Mouse (Mus musculus) embryonic facial prominence, embryonic 13.5 days (tissue): Measurements from ENCODE around the gene Akap6. TPM values are rescaled to one million over a fixed set of nuclear protein-coding genes. Genes with fewer than 3 reads are reported as not detected.
A peak's percentile ranks its signal among the peaks of the same experiment; 100 is the strongest.

Source experiments
- ATAC-seq: fragments of 200-750 bp; cut with Nextera tagmentation; 2 replicates; pipeline ENCODE4 v1.8.0; 2017; ENCODE audit warnings: low read depth; ENCODE audit not compliant: insufficient number of reproducible peaks, insufficient read depth, low FRiP score, low TSS enrichment
- H3K27ac ChIP-seq: fragments of 300-500 bp; sonication (generic); 2 replicates; pipeline ENCODE4 v1.5.1; 2015; ENCODE audit warnings: moderate library complexity, mild to moderate bottlenecking, inconsistent platforms
- H3K27me3 ChIP-seq: fragments of 300-500 bp; sonication (generic); 2 replicates; pipeline ENCODE4 v1.6.1; 2015; ENCODE audit warnings: mild to moderate bottlenecking, inconsistent platforms
- H3K36me3 ChIP-seq: fragments of 300-500 bp; sonication (generic); 2 replicates; pipeline ENCODE4 v1.6.1; 2015; ENCODE audit warnings: mild to moderate bottlenecking, inconsistent platforms
- H3K4me1 ChIP-seq: fragments of 300-500 bp; sonication (generic); 2 replicates; pipeline ENCODE4 v1.6.1; 2015; ENCODE audit warnings: inconsistent platforms
- H3K4me2 ChIP-seq: fragments of 300-500 bp; sonication (generic); 2 replicates; pipeline ENCODE4 v1.6.1; 2015; ENCODE audit warnings: moderate library complexity, mild to moderate bottlenecking, inconsistent platforms
- H3K4me3 ChIP-seq: fragments of 300-500 bp; sonication (generic); 2 replicates; pipeline ENCODE4 v1.5.1; 2015; ENCODE audit warnings: mild to moderate bottlenecking, inconsistent platforms
- H3K9ac ChIP-seq: fragments of 300-500 bp; sonication (generic); 2 replicates; pipeline ENCODE4 v1.6.1; 2015; ENCODE audit warnings: mild to moderate bottlenecking, inconsistent platforms
- H3K9me3 ChIP-seq: fragments of 300-500 bp; sonication (generic); 2 replicates; pipeline ENCODE4 v1.6.1; 2016; ENCODE audit warnings: inconsistent platforms
- WGBS: fragments of 180-500 bp; shearing (Covaris S2); methylation state at CpG from one replicate; pipeline ENCODE4 v1.1.7; 2015; ENCODE audit warnings: mixed read lengths; 5-methylcytosine and 5-hydroxymethylcytosine counted together
- polyA plus RNA-seq: library from polyadenylated mRNA; unstranded; fragments of >200 nt; fragmentation: Nextera tagmentation; extraction: Ambion mirVana; gene quantifications from 2 replicates; pipeline ENCODE4 v1.2.1, GENCODE M21; 2015

Gene Akap6
- polyA plus RNA-seq, 1 experiment from 2014 or later = 1.3 TPM

GRCm38 (mm10) chr12:52794131-52794530, 94.9 kb downstream of the Akap6 start:
- 84% methylated on average over 4 of the region's 4 CpGs for WGBS
- ATAC-seq = no peak
- no peaks in the 10 kb centered on the region for H3K9me3 ChIP-seq

DNA sequence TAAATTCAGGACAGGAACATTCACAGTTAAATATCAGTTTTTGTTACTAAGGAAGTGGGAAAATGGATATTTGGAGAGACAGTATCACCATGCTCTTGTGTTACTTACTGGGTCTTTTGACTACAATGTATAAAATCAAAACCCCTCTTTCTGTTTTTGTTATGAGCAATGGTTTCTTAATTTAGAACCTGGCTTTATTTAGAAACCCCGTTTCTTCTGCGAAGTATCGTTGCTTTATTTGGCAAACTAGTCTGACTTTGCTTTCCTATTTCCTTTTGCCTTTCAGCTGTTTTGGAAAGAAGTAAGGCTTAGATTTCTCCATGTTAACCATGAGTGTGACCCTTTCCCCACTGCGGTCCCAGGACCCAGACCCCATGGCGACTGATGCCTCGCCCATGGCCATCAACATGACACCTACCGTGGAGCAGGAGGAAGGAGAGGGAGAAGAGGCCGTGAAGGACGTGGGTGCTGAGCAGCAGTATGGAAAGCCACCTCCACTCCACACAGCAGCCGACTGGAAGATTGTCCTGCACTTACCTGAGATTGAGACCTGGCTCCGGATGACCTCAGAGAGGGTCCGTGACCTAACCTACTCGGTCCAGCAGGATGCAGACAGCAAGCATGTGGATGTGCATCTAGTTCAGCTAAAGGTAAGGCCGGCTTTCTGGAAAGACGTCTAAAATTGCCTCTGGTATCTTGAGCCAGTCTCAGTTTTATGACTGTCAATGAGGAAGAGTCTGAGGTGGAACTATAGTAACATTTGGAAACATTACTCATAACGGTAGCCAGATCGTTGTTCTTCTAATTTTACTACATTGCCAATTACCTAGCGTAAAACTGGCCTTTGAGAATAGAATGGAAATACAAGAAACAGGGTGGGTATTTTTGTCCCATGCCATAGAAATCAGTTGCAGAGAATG, 96.6 kb downstream of the Akap6 start:
- Histone ChIP-seq H3K27me3 (no peaks in the 10 kb centered on the region), H3K36me3 (no peaks in the 10 kb centered on the region), H3K27ac (no peak overlapping the region), H3K4me1 (0 out of 2 replicates have a peak, but pooled peaks cover 3% of the 10 kb centered on the region), H3K9ac (no peak overlapping the region), H3K4me2 (no peak overlapping the region), H3K4me3 (no peak overlapping the region), H3K9me3 (no peaks in the 10 kb centered on the region)
- 91% methylated on average over 18 of the region's 18 CpGs for WGBS
- no peak; the same call in 1 of the 2 replicates for ATAC-seq

More at GRCm38 (mm10) chr12:52794131-52794530, 94.9 kb downstream of the Akap6 start:
- no peak overlapping the region for H3K27ac ChIP-seq
- no peak overlapping the region for H3K4me3 ChIP-seq
- H3K36me3 ChIP-seq = no peaks in the 10 kb centered on the region
- 0 out of 2 replicates have a peak, but pooled peaks cover 3% of the 10 kb centered on the region for H3K27me3 ChIP-seq
- no peak overlapping the region for H3K4me2 ChIP-seq
- H3K9ac ChIP-seq = no peak overlapping the region
- peaks cover 9% of the 10 kb centered on the region; the same call in 1 of the 2 replicates for H3K4me1 ChIP-seq

DNA sequence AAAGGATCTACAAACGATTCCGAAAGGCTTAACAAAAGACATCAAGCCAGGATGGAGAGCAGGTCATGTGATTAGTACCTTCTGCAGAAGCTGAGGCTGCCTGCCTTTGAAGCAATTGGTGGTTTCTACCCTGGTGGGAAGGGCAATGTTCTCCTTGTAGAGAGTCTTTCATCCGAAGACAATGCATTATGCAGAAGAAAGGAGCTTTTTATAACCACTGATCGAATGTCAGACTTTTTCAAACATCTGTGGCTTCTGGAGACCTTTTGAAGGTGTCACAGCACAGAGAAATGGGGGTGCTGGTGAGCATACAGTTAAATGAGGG, 97.2 kb downstream of the Akap6 start:
- no peak overlapping the region for H3K4me3 ChIP-seq
- no peak overlapping the region for H3K4me2 ChIP-seq
- no peak overlapping the region for H3K9ac ChIP-seq
- no peaks in the 10 kb centered on the region for H3K9me3 ChIP-seq
- H3K27me3 ChIP-seq = no peaks in the 10 kb centered on the region
- H3K27ac ChIP-seq = no peak overlapping the region
- no peaks in the 10 kb centered on the region for H3K4me1 ChIP-seq
- no peaks in the 10 kb centered on the region for H3K36me3 ChIP-seq
- WGBS = 62% methylated on average over 4 of the region's 4 CpGs
- no peak for ATAC-seq

GRCm38 (mm10) chr12:52799717-52800116, 100.5 kb downstream of the Akap6 start:
- Histone ChIP-seq H3K4me1 (no peaks in the 10 kb centered on the region), H3K27me3 (no peaks in the 10 kb centered on the region), H3K9ac (no peak overlapping the region), H3K4me2 (no peak overlapping the region), H3K27ac (no peak overlapping the region), H3K9me3 (no peaks in the 10 kb centered on the region), H3K36me3 (no peaks in the 10 kb centered on the region), H3K4me3 (no peak overlapping the region)
- 93% methylated on average over 9 of the region's 9 CpGs for WGBS
- ATAC-seq = no peak

- ATAC-seq = no peak
- H3K4me2 ChIP-seq = no peak overlapping the region
- WGBS = 69% methylated on average over 3 of the region's 3 CpGs
- no peaks in the 10 kb centered on the region for H3K9me3 ChIP-seq
- no peaks in the 10 kb centered on the region for H3K36me3 ChIP-seq
- H3K4me3 ChIP-seq = no peak overlapping the region
- H3K9ac ChIP-seq = no peak overlapping the region
- H3K4me1 ChIP-seq = no peaks in the 10 kb centered on the region
- H3K27ac ChIP-seq = no peak overlapping the region
- no peaks in the 10 kb centered on the region for H3K27me3 ChIP-seq
These were observed 107.1 kb downstream of the Akap6 start for GRCm38 (mm10) chr12:52806273-52806672.

DNA sequence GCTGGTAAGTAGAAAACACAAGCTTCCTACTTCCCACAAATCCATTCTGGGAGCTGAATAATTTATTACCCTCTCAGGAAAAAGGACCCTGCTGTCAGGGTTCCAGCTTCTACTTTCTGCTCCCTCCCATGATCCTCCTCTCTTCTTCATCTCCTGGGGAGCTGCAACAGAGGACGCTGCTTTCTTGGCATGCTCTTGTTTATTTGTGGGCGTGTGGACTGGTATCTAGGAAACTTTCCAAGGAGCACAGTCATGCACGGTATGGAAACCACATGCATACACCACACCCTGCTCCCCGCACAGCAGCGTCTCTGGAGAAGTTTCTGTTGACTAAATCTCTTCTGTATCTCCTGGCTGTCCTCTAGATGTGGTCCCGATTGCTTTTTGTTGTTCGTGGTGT, 119.4 kb downstream of the Akap6 start:
- H3K4me2 ChIP-seq = peak overlapping the region; percentile 33
- H3K27me3 ChIP-seq = no peaks in the 10 kb centered on the region
- H3K36me3 ChIP-seq = no peaks in the 10 kb centered on the region
- no peak overlapping the region for H3K4me3 ChIP-seq
- H3K27ac ChIP-seq = peak overlapping the region; percentile 57; the same call in 1 of the 2 replicates
- no peaks in the 10 kb centered on the region for H3K9me3 ChIP-seq
- no peak for ATAC-seq
- 39% methylated on average over 7 of the region's 7 CpGs for WGBS
- H3K9ac ChIP-seq = no peak overlapping the region
- peaks cover 6% of the 10 kb centered on the region; the same call in 1 of the 2 replicates for H3K4me1 ChIP-seq

GRCm38 (mm10) chr12:52824774-52825173, 125.6 kb downstream of the Akap6 start:
- H3K36me3 ChIP-seq = no peaks in the 10 kb centered on the region
- H3K27me3 ChIP-seq = no peaks in the 10 kb centered on the region
- H3K27ac ChIP-seq = no peak overlapping the region
- 77% methylated on average over 5 of the region's 5 CpGs for WGBS
- no peak for ATAC-seq
- H3K4me3 ChIP-seq = no peak overlapping the region
- H3K9ac ChIP-seq = no peak overlapping the region
- H3K4me1 ChIP-seq = 0 out of 2 replicates have a peak, but pooled peaks cover 4% of the 10 kb centered on the region
- H3K9me3 ChIP-seq = no peaks in the 10 kb centered on the region
- H3K4me2 ChIP-seq = no peak overlapping the region

GRCm38 (mm10) chr12:52828944-52829736, 130.0 kb downstream of the Akap6 start:
- Histone ChIP-seq H3K4me2 (peak overlapping the region; percentile 28), H3K27me3 (no peaks in the 10 kb centered on the region), H3K9me3 (no peaks in the 10 kb centered on the region), H3K27ac (peak overlapping the region; percentile 64), H3K9ac (no peak overlapping the region), H3K4me1 (peaks cover 18% of the 10 kb centered on the region), H3K4me3 (no peak overlapping the region), H3K36me3 (no peaks in the 10 kb centered on the region)
- WGBS = 55% methylated on average over 14 of the region's 14 CpGs
- ATAC-seq = no peak

GRCm38 (mm10) chr12:52831782-52832181, 132.6 kb downstream of the Akap6 start:
- Histone ChIP-seq H3K4me2 (no peak overlapping the region), H3K36me3 (no peaks in the 10 kb centered on the region), H3K9me3 (no peaks in the 10 kb centered on the region), H3K9ac (no peak overlapping the region), H3K4me3 (no peak overlapping the region), H3K27me3 (no peaks in the 10 kb centered on the region), H3K27ac (peak overlapping the region; percentile 33; the same call in 1 of the 2 replicates), H3K4me1 (peaks cover 45% of the 10 kb centered on the region)
- WGBS = 51% methylated on average over 9 of the region's 9 CpGs
- no peak for ATAC-seq

DNA sequence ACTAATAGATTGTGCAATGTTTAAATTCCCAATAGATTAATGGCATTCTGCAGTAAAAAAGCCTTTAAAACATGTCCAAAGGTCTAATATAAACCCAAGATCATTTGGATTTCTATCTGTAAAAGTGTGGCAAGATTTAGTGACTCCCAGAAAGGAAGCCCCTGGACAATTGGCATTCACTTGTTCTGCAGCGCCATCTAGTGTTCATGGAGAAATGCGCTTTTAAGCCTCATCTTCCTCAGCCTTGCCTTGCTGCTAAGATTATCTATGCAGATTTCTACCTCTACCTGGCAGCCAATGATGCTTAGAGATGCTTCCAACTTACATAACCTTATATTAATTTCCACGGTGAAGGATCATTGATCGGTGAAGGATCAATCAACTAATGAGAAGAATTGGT, 133.0 kb downstream of the Akap6 start:
- 10% methylated on average over 4 of the region's 4 CpGs for WGBS
- peaks cover 47% of the 10 kb centered on the region for H3K4me1 ChIP-seq
- H3K27me3 ChIP-seq = no peaks in the 10 kb centered on the region
- ATAC-seq = no peak
- no peaks in the 10 kb centered on the region for H3K9me3 ChIP-seq
- no peak overlapping the region for H3K9ac ChIP-seq
- no peaks in the 10 kb centered on the region for H3K36me3 ChIP-seq
- H3K4me3 ChIP-seq = no peak overlapping the region
- no peak overlapping the region for H3K4me2 ChIP-seq
- H3K27ac ChIP-seq = no peak overlapping the region

DNA sequence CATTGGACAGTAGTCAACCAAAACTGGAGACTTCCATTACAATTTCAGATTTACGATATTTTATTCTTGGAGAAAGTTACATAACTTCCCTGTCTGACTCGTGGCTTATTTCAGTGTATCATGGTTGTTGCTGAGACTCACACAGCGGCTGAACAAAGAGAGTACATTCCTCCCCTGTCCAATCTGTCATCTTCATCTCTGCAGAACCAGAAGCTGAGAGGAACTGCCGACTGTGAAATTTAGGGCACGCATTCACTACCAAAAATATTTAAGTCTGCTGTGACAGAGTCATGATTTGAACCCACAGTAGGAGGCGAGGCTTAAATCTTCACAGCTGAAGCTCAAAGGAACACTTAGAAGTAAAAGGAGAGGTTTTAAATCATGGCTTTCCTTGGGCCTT, 134.0 kb downstream of the Akap6 start:
- H3K4me1 ChIP-seq = peaks cover 47% of the 10 kb centered on the region
- 58% methylated on average over 6 of the region's 6 CpGs for WGBS
- H3K9me3 ChIP-seq = no peaks in the 10 kb centered on the region
- no peak for ATAC-seq
- no peak overlapping the region for H3K4me2 ChIP-seq
- H3K36me3 ChIP-seq = no peaks in the 10 kb centered on the region
- no peak overlapping the region for H3K27ac ChIP-seq
- H3K27me3 ChIP-seq = no peaks in the 10 kb centered on the region
- H3K4me3 ChIP-seq = no peak overlapping the region
- no peak overlapping the region for H3K9ac ChIP-seq
